ENCODE assay signal across 26 mouse cellular contexts in the genomic region with DNA sequence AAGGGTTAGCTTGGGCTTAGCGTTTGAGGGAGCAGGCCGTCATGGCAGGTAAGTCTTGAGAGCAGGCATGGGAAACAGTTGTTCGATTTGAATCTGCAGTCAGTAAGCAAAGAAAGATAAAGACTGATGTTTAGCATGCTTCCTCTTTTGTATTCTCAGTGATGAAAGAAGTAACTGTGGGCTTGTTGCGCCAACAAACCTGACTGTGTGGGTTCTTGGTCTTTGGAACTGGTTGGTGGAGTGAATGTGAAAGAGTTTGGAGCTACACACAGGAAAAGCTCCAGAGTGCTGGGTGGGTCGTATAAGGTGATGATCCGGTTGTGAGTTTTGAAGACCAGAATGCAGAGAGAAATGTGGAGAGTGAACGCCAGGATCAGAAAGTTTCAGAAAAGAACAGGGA. TPM values are rescaled to one million over a fixed set of nuclear protein-coding genes. Genes with fewer than 3 reads are reported as not detected.
DNase-seq lines count a peak whose midpoint lies in the region; ATAC-seq and TF ChIP-seq lines count a peak whose summit lies in the region.
"Had no signal": no experiment of that assay in that cellular context is flagged by ENCODE, and none has a peak within 500 bp of the region (broad histone marks: within the 10 kb centered on the region; RNA-seq: fewer than 3 reads in every experiment).

No protein-coding gene starts in this region.

- H3K9ac ChIP-seq in liver, adult 2 months (ENCODE audit: low read depth, low read length) = peak overlapping the region; percentile 32
- H3K9ac ChIP-seq in liver, postnatal 0 days (replicated peaks) = no peak overlapping the region
- H3K9ac ChIP-seq: heart, embryonic 13.5 days; hindbrain, embryonic 13.5 days; limb, embryonic 13.5 days; liver, embryonic 13.5 days; lung, embryonic 14.5 days had no signal

- TF ChIP-seq POLR2A in liver, adult 2 months (IDR thresholded peaks at IDR 0.05; ENCODE audit: extremely low read depth, insufficient read depth, low read length) = no peak

- ATAC-seq in liver, postnatal 0 days = no peak
- peak; percentile 64 for ATAC-seq in CD4-positive, CD25-positive, alpha-beta regulatory T cell, adult 4 months
- ATAC-seq in inflammation-experienced regulatory T-cells, adult 6 months = peak; percentile 41
- ATAC-seq: forebrain, embryonic 14.5 days had no signal

- intact Hi-C loops in left cerebral cortex, adult 2 months (cut with DNase I) = no loop called here

- WGBS in liver, adult 2 months = 32% methylated on average over 7 of the region's 7 CpGs
- WGBS in liver, postnatal 0 days (ENCODE audit: insufficient replicate concordance) = 52% methylated on average over 7 of the region's 7 CpGs

- H3K27ac ChIP-seq in liver, adult 2 months (replicated peaks; ENCODE audit: insufficient read depth, low read depth, low read length) = peak overlapping the region; percentile 81
- H3K27ac ChIP-seq in liver, postnatal 0 days (ENCODE audit: low read depth) = no peak overlapping the region
- H3K27ac ChIP-seq in left cerebral cortex, adult 2 months = no peak overlapping the region
- H3K27ac ChIP-seq: heart, embryonic 13.5 days; hindbrain, embryonic 13.5 days; limb, embryonic 13.5 days; liver, embryonic 13.5 days had no signal

- H3K4me1 ChIP-seq in liver, adult 2 months (ENCODE audit: control insufficient read depth, insufficient read depth, low read length) = peaks cover 12% of the 10 kb centered on the region
- H3K4me1 ChIP-seq in liver, postnatal 0 days (ENCODE audit: insufficient read depth) = peaks cover 3% of the 10 kb centered on the region; the same call in 1 of the 2 replicates
- H3K4me1 ChIP-seq: heart, embryonic 13.5 days; hindbrain, embryonic 13.5 days; limb, embryonic 13.5 days; liver, embryonic 13.5 days had no signal

- H3K9me3 ChIP-seq in liver, postnatal 0 days (ENCODE audit: low read length) = no peaks in the 10 kb centered on the region
- H3K9me3 ChIP-seq: heart, embryonic 13.5 days; hindbrain, embryonic 13.5 days; limb, embryonic 13.5 days; liver, embryonic 13.5 days had no signal

- H3K4me2 ChIP-seq in liver, postnatal 0 days (ENCODE audit: low read depth, low read length) = no peak overlapping the region
- H3K4me2 ChIP-seq: heart, embryonic 13.5 days; hindbrain, embryonic 13.5 days; limb, embryonic 13.5 days; liver, embryonic 13.5 days; lung, embryonic 14.5 days; midbrain, embryonic 11.5 days had no signal

- peaks cover 3% of the 10 kb centered on the region; the same call in 1 of the 2 replicates for H3K36me3 ChIP-seq in liver, adult 2 months (ENCODE audit: control insufficient read depth, insufficient read depth, low read length)
- no peaks in the 10 kb centered on the region for H3K36me3 ChIP-seq in liver, postnatal 0 days (replicated peaks; ENCODE audit: insufficient read depth, low read length)
- H3K36me3 ChIP-seq in splenic B cell, adult 2 months (ENCODE audit: control insufficient read depth, insufficient read depth, low read length, poor library complexity, severe bottlenecking) = no peaks in the 10 kb centered on the region
- H3K36me3 ChIP-seq: heart, embryonic 13.5 days; hindbrain, embryonic 13.5 days; limb, embryonic 13.5 days; liver, embryonic 13.5 days had no signal

- no peak for TF ChIP-seq EP300 in liver, postnatal 0 days (IDR thresholded peaks at IDR 0.05; ENCODE audit: low read depth)

- H3K27me3 ChIP-seq in liver, adult 2 months (ENCODE audit: control insufficient read depth, insufficient read depth, low read length) = no peaks in the 10 kb centered on the region
- no peaks in the 10 kb centered on the region for H3K27me3 ChIP-seq in liver, postnatal 0 days (ENCODE audit: insufficient read depth, low read length)
- no peaks in the 10 kb centered on the region for H3K27me3 ChIP-seq in splenic B cell, adult 2 months (ENCODE audit: control insufficient read depth, insufficient read depth, low read length, poor library complexity, severe bottlenecking)
- H3K27me3 ChIP-seq: heart, embryonic 13.5 days; hindbrain, embryonic 13.5 days; limb, embryonic 13.5 days; liver, embryonic 13.5 days had no signal

- peak; percentile 73 for DNase-seq in liver, adult 2 months (ENCODE audit: extremely low read depth, low read depth, low spot score)
- no peak for DNase-seq in liver, postnatal 0 days
- peak; percentile 20 for DNase-seq in splenic B cell, adult 2 months (ENCODE audit: low read depth, low spot score)
- no peak for DNase-seq in left cerebral cortex, adult 2 months (ENCODE audit: extremely low spot score in 1 of 2, low spot score in 2 of 2)
- DNase-seq in kidney, adult 9 months = no peak
- DNase-seq: adrenal gland, postnatal 14 days; cerebellum, adult 8-10 months; cerebellum, postnatal 36 days; heart, adult 18-20 months; liver, embryonic 13.5 days; lung, embryonic 14.5 days; lung, postnatal 4 days; right cerebral cortex, postnatal 14 days; thymus, postnatal 36 days had no signal

- no peaks in the 10 kb centered on the region for H3K79me2 ChIP-seq in liver, adult 2 months (ENCODE audit: control insufficient read depth, insufficient read depth, low read length)

- no peak for TF ChIP-seq CTCF in liver, adult 2 months (IDR thresholded peaks at IDR 0.05; ENCODE audit: low read depth, low read length)
- TF ChIP-seq CTCF in liver, postnatal 0 days (IDR thresholded peaks at IDR 0.05; ENCODE audit: low read depth) = no peak
- no peak for TF ChIP-seq CTCF in left cerebral cortex, adult 2 months (IDR thresholded peaks at IDR 0.05)

- H3K4me3 ChIP-seq in liver, adult 2 months (ENCODE audit: insufficient read depth, low read depth, low read length) = peak overlapping the region; percentile 3
- H3K4me3 ChIP-seq in liver, postnatal 0 days (ENCODE audit: low read depth, low read length) = no peak overlapping the region
- no peak overlapping the region for H3K4me3 ChIP-seq in left cerebral cortex, adult 2 months
- H3K4me3 ChIP-seq: heart, embryonic 13.5 days; hindbrain, embryonic 13.5 days; limb, embryonic 13.5 days; liver, embryonic 13.5 days had no signal

RNA-seq across cellular contexts. Expression of gene St6gal1, which starts 28.9 kb away (rescaled TPM):
- 36.7 and 50.3 TPM in 2 replicates for total RNA-seq in liver, adult 2 months (2014; rRNA removed)
- polyA plus RNA-seq in liver, adult 2 months (2012; rRNA removed) = 38.1 and 41.3 TPM in 2 replicates
- 17.1 and 17.3 TPM in 2 replicates for polyA plus RNA-seq in liver, postnatal 0 days (2015; fragmentation: Nextera tagmentation; extraction: Ambion mirVana)
- polyA plus RNA-seq in CD4-positive, CD25-positive, alpha-beta regulatory T cell, adult 4 months (2017; shearing (Covaris generic)) = 10 to 100 TPM; 70.1 to 99.5 TPM
- polyA plus RNA-seq in inflammation-experienced regulatory T-cells, adult 6 months (2017; shearing (Covaris generic)) = 10 to 100 TPM; 24.7 to 67.7 (median 66.3) TPM
- total RNA-seq in left cerebral cortex, adult 2 months (2021) = 10 to 100 TPM; 16.5 to 18.7 TPM

RNA-seq across cellular contexts. Expression of gene Adipoq, which starts 49.3 kb away (rescaled TPM):
- 0.87 and 1.2 TPM in 2 replicates for total RNA-seq in liver, adult 2 months (2014; rRNA removed)
- 0.09 TPM in 1 of 2 replicates, not detected in the other for polyA plus RNA-seq in liver, adult 2 months (2012; rRNA removed)
- not detected in 2 replicates for polyA plus RNA-seq in liver, postnatal 0 days (2015; fragmentation: Nextera tagmentation; extraction: Ambion mirVana)
- polyA plus RNA-seq in CD4-positive, CD25-positive, alpha-beta regulatory T cell, adult 4 months (2017; shearing (Covaris generic)) = not detected
- under 1 TPM in 2 of 3 experiments, not detected in 1; 0.46 to 0.95 TPM for polyA plus RNA-seq in inflammation-experienced regulatory T-cells, adult 6 months (2017; shearing (Covaris generic))
- total RNA-seq in left cerebral cortex, adult 2 months (2021) = not detected
- total RNA-seq: layer of hippocampus, adult 8-10 months; left cerebral cortex, postnatal 25 days had no signal
- polyA plus RNA-seq: forebrain, embryonic 14.5 days; hindbrain, embryonic 13.5 days; intestine, embryonic 14.5 days; liver, embryonic 13.5 days; lung, embryonic 14.5 days; midbrain, embryonic 11.5 days; neural tube, embryonic 11.5 days; stomach, embryonic 14.5 days had no signal

Comparison
In these comparisons a context has a peak if more than half of its experiments do, and no peak if none do; other contexts are left out.
1. DNase-seq: peak in liver, adult 2 months (single experiment) and splenic B cell, adult 2 months (single experiment); none in liver, postnatal 0 days (single experiment), left cerebral cortex, adult 2 months (0 of 2) and kidney, adult 9 months (single experiment).